Mouse (Mus musculus) kidney, adult 9 months (tissue): ENCODE measurements around the gene Tmem214.
A peak's percentile ranks its signal among the peaks of the same experiment; 100 is the strongest.

Experiments used
- DNase-seq: peaks from one replicate; pipeline ENCODE4 v3.0.0; 2022

Tmem214 gene

DNA sequence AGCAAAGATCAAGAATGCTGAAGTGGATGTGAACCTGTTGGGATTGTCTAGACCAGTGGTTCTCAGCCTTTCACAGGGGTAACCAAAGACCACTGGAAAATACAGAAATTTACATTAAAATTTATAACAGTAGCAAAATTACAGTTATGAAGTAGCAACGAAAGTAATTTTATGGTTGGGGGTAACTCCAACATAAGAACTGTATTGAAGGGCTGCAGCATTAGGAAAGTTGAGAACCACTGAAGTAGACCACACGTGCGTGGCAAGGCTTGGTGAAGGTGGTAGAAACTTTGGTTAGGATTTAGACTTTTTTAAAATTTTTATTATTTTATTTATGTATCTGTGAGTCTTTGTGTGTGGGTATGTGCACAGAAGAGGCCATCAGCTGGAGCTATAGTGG, at the start of gene Tmem214:
Gene Tmem214, plus strand, starts transcription at position 301 of the 400 bp plus-strand sequence.
- DNase-seq = no peak

DNA sequence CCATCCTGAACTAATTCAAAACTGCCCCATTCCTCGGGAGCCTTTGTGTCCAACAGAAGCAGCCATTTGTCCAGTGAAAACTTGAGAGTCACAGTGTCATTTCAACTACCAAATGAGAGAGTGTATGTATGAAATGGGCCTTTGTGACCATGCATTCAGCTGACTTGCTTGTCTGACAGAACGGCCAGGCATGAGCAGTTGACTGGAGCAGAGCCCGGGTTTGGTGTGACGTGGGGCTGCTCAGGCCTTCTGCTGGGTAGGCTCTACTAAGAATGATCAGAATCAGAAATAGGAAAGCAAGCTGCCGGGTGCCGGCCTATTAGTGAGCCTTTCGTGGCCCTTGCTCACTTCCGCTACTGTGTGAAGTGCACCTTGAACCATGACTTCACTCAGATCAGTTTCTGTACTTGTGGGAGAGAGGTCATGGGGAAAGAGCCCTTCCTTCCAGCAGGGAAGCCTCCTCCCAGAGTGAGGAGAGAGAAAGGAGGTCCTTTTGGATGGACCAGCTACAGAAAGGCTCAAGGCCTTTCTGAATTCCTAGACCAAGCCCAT, 49.0 kb upstream of the Tmem214 start:
- DNase-seq = peak; percentile 58

DNA sequence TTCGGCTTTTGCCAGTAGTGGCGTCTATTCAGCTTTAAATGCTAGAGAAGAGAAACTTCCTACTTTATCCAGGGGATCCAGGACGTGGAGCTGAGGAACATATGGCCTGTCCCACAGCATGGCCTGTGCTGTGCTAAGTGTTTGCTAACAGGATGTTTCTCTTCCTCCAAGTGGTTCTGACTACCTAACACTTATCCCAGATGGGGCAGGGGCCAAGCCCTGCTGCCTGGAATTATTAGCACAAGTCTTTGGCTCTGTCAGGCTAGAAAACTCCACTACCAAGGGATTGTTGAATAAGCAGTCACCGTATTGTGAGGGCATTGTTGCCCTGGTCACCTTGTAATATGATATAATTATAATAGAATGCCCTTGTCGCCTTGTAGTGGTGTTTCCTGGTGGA, 45.1 kb upstream of the Tmem214 start:
- DNase-seq = no peak

DNA sequence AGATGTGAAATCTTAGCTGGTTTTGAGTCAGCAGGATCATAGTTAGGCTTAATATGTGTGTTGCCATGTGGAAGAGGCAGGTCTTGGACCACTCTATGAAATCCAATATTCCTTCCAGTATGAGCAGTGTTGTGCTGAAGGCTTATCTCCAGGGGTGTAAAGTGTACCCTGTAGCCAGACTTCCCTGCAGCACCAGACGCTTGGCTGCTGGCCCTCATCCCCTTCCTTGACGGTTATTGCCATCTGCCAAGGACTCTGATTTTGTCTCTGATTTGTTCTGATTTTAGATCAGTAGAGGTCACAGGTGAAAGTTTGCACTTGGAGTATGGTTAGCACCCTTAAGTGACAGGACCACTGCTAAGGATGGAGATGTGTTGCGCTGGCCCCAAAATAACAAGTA, 44.7 kb upstream of the Tmem214 start:
- no peak for DNase-seq

DNA sequence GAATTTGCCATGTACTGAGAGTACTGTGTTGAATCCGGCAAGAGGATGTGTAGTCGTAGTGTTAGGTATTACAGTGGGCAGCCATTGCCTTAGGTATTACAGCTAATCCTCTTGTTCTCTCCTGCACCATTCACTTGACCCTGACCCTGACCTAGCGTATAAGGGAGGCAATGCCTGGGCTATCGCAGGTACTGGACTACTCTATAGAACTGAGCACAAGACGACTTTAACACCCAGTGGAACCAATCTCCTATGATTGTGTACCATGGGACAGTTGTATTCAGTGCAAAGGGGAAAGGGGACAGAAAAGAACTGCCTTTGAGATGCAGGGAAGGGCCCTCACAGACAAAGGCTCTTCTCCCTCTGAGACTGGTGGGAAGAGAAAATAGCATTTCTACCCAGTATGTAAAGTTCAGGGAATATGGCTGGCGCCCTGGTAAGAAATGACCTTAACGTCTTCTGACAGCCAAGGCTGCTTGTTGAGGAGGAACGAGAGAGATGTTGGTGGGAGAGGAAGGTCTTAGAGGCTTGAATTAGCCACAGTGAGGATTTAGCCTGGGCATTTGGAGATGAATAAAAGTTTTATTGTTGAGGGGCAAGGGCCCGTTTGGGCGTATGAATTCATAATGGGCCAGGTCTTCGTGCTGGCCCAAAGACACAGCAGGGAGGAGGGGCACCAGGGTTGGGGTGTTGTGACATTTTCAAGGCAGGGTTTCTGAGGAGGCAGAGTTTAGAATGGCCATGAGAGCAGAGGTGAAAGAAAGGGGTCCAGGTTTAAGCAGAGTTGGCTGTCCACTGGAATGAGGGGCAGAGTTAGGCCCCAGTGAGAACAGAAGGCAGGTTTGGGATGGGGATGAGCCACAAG, 43.5 kb upstream of the Tmem214 start:
- DNase-seq = no peak

DNA sequence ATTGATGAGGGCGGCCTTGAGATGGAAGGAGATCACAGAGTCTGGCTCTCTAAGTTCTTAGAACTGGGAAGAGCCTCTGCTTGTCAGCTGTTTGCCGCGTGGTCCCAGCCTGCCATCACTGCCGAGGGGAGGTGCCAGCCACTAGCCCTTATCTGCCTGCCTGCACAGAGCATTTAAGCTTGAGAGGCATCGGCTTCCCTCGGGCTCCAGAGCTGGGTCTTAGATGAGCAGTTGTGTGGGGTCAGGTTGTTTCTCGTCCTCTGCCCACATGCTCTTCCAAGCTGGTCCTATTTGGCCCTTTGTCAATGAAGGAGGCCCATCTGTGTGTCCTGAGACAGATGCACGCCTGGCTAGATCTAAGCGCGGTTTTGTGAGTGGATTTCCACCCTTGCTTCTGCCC, 42.6 kb upstream of the Tmem214 start:
- no peak for DNase-seq

DNA sequence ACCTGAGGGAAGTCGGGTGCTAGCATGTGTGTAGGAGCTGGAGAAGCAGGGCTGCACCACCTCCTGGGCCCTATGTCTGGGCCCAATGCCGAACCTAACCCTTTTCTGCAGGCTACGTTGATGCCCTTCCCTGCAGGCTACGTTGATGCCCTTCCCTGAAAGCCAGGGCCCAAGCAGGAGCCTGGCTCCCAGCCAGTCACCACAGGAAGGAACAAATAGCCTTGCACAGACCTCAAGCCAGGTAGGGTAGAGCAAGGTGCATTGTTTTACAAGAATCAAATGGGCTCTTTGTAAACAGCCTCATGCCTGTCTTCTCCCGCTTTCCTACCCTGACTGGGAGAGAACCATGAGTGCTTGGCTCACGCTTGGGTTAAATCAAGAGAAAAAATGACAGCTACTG, 42.0 kb upstream of the Tmem214 start:
- DNase-seq = no peak

DNA sequence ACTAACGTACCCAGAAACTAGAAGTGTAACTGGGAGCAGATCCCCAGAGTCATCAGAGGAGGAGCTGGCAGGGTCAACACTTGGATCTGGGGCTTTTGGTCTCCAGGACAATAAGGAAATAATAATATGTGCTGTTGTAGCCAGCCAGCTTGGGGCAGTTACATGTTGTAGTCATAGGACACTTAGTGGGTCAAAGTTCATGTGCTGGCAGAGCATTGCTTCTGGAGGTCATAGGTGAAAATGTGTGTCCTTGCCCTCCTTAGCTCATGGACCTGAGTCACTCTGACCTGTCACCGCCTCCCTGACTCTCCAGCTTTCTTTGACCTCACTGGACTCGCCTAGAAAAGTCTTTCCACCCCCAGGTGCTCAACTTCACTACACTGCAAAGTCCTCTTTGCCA, 34.4 kb upstream of the Tmem214 start:
- peak; percentile 72 for DNase-seq

DNA sequence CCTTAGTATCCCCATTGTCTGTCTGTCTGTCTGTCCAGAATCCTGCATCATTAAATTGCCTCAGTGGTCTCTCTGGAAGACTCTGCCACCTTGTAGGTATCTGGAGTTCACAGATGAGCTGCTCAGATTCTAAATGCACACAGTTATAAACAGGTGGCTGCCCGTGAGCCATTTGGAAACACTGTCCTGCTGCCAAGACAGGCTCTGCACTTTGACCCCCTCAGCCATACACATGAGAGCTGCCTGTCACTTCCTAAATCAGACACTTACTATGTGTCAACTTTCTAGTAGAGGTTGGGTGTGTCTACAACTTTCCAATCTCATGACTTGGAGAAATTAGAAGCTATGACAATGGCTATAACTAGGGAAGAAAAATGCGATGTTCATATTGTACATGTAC, 28.1 kb upstream of the Tmem214 start:
- DNase-seq = peak; percentile 31

DNA sequence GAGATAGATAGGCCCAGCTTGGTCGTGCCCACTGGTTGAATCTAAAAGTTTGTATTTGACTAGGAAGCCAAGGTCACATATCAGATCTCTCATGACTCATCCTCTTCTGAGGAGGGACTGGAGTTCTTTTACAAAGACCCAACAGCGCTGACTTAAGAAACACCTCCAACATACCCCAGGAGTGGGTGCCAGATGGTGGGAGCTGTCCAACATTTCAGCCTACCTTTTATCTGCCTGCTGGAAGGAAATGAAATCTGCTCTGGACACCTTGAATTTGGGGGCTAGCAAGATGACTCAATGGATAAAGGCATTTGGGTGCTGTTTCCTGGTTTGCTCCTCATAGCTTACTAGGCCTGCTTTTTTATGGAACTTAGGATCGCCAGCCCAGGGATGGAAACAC, 25.9 kb upstream of the Tmem214 start:
- DNase-seq = no peak

DNA sequence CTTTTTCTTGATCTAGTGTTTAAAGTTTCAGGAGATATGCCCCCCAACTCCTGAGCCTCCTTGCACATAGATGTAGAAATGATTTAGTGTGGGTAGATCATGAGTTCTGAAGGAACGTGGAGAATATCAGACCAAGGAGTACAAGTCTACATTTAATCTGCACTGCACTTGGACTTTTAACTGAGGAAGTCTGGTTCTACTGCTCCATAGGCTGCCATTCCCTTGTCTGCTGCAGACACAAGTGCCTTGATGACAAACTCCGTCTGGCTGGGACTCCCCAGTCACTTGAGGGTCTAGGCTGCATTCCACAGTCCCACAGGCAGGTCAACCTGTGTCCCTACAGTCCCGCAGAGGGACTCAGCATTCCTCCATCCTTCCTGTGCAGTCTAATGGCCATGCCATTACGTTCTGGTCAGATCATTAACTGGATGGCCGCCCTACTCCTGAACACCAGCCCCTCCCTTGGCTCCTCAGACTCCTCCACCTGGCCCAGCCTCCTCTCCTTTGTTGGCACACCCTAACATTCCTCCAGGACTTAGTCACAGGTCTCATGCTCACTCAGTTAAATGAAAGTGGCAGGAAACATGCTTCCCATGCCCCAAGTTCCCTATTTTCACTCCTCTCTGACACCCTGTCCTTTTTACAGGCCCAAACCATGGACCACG, 17.8 kb upstream of the Tmem214 start:
- peak; percentile 71 for DNase-seq

DNA sequence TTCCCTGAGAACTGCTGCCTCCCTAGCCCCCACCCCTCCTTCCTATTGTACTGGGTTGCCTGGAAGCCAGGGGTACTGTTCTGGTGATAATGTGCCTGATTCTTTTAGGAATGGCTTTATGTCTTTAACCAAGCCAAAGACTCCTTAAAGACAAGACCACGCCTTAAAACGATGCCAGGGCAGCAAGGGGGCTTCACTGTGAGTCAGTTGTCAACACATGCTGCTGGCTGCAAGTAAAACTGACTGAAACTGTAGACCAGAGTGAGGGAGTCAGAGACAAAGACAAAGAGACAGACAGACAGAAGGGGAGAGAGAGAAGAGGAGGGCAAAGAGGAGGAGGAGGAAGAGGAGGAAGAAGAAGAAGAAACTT, 17.3 kb upstream of the Tmem214 start:
- DNase-seq = no peak

DNA sequence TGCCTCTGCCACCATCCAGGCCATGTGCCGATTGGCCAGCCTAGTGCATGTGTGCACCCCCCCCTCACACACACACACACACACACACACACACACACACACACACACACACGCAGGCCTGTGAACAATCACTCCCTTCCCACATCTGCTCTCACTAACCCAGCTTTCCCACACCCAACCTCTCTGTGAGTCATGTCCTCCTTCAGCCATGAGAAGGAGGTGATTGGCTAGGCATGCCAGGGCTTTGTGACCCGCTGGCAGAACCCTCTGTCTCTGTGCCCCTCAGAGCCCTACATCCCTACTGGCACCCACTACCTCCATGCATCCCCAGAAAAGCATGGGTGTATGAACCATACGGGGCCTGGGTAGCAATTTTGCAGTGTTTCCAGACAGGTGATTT, 14.3 kb upstream of the Tmem214 start:
- no peak for DNase-seq

DNA sequence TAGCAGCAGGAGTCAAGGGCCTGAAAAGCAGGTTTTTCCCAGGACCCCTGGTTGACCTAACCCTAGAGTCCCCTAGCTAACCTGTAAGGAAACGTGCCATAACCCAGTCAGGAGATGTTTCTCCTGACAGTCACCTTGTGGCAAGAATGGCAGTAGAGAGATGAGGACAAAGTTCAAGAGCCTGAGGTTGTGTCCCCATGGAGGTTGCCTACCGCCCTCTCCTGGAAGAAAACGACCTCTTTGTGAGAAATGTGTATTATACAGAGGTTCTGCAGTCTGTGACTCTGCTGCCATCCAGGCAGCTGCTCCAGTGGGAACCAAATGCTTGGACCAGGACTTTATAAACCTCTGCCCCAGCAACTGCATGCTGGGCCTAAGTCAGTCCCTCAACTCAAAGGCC, 12.1 kb upstream of the Tmem214 start:
- peak; percentile 75 for DNase-seq

DNA sequence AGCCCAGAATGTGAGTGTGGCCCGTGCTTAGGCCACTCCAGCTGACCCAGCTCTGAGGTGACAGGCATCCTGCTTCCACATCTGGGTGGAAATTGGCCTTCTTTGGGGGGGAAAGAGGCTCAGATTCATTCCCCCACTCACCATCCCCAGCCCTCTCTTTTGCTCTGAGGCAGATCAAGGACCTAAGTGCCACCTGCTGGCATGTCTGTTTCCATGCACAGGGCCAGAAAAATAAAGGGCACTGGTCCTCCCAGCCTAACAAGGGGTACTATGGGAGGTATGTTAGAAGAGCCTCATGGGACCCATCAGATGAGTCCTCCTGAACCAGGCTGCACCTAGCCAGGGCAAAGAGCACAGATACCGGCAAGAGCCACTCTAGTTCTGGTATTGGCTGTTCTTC, 11.7 kb upstream of the Tmem214 start:
- no peak for DNase-seq

DNA sequence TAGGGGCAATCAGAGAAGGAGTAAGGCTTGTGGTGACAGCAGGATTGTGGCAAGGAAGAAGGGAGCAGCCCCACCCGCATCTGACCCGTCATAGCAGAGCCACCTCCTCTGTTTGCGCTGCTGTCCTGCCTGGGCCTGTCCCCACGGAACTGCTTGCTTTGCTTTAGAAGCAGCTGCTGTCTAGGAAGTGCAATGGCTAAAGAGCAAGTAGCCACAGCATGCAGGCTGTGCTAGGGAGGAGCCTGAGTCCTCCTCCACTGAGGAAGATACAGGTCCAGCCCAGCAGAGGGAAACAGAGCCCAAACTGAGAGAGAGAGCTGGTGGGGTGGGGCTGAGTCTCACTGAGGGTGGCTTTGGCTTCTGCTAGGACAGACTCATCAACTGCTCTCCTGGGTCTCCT, 4.0 kb upstream of the Tmem214 start:
- DNase-seq = no peak

DNA sequence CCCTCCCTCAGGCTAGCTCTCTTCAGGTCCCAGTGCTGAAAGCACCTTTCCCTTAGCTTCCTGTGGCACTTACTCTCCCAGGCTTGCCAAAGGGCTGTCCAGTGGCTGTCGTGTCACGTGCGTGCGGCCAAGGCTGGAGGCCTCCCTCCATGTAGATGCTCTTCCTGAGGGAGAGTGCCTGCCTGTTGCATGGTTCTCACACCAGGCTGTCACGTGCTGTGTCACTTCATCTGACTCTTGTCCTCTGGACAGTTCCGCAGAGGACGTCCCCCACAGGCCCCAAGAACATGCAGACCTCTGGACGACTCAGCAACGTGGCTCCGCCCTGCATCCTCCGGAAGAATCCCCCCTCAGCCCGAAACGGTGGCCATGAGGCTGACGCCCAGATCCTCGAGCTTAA, 3.5 kb upstream of the Tmem214 start:
- DNase-seq = no peak

DNA sequence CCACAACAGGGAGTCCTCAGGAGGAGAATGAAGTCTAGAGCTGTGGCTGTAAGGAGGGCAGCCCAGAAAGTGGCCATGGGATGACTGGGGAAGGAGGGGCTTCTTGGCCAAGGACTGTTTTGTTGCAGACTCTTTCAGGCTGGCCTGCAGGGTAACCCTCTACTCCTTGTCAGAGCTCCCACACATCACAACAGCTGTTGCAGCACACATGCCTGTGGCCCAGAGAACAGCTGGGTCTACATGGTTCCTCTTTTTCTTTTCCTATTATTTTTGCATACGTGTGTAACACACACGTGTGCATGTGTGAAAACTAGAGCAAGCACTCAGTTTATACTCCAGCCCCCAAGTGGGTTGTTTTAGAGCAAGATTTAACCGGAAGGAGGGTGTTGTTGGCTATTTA, 941 bp upstream of the Tmem214 start:
- no peak for DNase-seq

DNA sequence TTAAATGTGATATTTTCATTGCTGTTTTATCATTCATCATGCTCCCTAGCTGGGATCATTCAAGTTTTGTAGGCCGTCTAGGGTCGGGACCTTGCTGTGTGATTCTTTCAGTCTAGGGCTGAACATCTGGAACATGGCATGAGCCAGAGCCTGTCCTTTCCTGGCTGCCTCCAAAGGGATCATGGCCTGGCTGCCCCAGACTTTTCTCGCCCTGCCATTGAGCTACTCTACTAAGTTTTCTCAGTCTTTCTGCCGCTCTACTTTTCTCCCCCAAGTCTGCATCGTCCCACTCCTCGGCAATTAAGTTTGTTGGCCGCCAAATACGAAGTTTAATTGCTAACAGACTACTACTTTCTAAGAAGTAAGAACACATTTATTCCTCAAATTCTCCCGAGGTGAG, 1.2 kb downstream of the Tmem214 start:
- peak; percentile 45 for DNase-seq

DNA sequence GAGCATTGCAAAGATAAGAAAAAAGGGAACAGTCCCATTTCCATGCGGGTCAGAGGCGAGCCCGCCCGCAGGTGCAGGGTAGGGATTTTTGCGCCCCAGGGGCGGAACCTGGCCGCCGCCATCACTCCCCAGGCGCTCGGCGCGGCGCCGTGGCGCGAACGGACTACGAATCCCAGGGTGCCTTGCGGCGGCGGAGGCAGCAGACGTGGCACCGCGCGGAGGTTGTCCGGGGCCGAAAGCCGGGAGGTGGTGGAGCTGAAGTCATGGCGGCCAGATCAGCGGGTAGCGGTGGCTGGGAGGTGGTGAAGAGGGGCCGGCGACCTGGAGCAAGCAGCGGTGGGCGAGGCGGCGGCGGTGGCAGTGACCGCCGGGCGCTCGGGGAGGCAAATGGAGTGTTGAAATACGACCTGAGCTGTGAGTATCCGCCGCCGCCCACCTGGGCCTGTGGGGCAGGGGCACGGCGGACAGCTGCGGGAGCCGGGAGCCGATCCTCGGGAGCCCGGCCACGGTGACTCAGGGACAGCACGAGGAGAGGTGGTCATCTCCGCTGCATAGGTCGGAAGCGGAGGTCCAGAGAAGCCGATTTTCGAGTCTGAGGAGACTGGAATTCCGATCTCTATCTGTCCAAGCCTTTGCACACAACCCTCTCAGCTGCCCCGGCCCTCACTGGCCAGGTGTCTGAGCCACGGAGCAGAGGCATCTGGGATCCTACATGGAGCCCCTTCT, 1.8 kb downstream of the Tmem214 start:
- peak; percentile 89 for DNase-seq

DNA sequence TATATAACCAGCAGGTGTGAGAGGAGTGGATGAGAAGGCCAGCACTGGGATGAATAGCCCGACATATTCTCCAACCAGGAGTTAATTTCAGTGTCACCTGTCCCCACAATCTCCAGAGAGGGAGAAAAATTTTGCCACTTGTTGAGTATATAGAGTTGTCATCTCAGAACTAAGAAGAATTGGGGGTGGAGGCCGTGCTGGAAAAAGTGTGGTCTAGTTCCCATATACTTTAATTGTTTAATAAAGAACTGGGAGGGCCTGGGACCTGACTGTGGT, 2.3 kb downstream of the Tmem214 start:
- DNase-seq = no peak

DNA sequence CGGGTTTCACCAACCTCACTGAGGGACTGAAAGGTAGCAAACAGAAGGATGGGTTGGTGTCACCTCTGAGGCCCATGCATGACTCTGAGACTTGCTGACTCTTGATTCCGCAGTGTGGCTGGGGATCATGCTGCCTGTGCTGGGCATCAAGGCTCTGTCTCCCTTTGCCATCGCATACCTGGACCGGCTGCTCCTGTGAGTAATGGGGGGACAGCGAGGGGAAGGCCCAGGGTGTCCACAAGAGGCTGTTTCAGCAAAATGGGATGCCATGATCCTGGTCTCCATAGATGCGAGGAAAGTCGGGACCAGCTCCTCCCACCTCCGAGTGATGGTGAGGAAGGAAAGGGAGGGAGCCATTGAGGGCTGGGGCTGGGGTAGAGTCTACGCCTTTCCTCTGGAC, 4.8 kb downstream of the Tmem214 start:
- no peak for DNase-seq

DNA sequence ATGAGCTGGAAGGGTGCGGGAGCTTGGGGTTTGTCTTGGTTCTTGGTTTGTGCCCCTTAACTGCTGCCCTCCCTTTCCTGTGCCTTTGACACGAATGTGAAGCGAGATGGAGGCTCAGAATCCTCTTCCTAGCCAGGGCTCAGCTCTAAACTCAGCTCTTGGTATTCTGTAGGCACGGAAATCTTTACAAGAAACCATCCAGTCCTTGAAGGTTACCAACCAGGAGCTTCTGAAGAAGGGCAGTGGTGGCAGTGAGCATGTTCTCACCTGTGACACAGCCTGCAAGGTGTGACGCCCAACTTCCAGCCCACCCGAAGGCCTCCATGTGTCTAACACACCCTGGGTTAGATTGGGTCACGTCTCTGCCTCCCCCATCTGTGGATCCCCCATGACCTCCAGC, 6.6 kb downstream of the Tmem214 start:
- DNase-seq = no peak

DNA sequence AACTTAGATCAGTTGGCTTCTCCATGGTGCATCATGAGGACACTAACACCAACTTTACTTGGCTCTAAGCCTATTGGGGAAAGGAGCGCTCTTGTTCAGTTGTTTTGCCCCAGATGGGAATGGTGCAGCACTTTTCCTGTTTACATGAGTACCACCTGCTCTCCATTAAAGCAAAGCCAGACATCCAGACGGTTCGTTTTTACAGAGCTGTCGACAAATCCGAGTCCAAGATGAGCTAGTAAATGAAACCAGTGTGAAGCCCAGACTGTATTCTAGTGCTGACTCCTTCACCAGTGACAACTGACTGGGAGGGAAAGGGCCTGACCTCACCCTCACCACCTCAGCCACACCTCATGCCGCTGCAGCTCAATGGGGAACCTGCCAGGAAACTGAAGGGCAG, 10.8 kb downstream of the Tmem214 start:
- no peak for DNase-seq
